Mouse (Mus musculus) midbrain, embryonic 12.5 days (tissue): ENCODE measurements at regions not wholly inside any gene's neighbourhood (a gene's known extent, or its start where the extent isn't known, plus 50 kb on each side); places are given as distances from the start of the nearest gene placed in this dataset.

Experiments used
- ATAC-seq: fragments of 200-750 bp; cut with Nextera tagmentation; 2 replicates; pipeline ENCODE4 v1.8.0; 2017; ENCODE audit warnings: low read depth, moderate TSS enrichment, moderate library complexity; ENCODE audit not compliant: low FRiP score
- H3K27ac ChIP-seq: fragments of 300-500 bp; sonication (generic); replicated peaks from 2 replicates; pipeline ENCODE4 v1.5.1; 2016; ENCODE audit warnings: mild to moderate bottlenecking
- H3K27me3 ChIP-seq: fragments of 300-500 bp; sonication (generic); 2 replicates; pipeline ENCODE4 v1.6.1; 2016; ENCODE audit warnings: mild to moderate bottlenecking
- H3K36me3 ChIP-seq: fragments of 300-500 bp; sonication (generic); 2 replicates; pipeline ENCODE4 v1.6.1; 2016
- H3K4me1 ChIP-seq: fragments of 300-500 bp; sonication (generic); 2 replicates; pipeline ENCODE4 v1.6.1; 2016
- H3K4me2 ChIP-seq: fragments of 300-500 bp; sonication (generic); replicated peaks from 2 replicates; pipeline ENCODE4 v1.6.1; 2016; ENCODE audit warnings: mild to moderate bottlenecking, moderate library complexity
- H3K4me3 ChIP-seq: fragments of 300-500 bp; sonication (generic); 2 replicates; pipeline ENCODE4 v1.5.1; 2016; ENCODE audit warnings: mild to moderate bottlenecking
- H3K9ac ChIP-seq: fragments of 300-500 bp; sonication (generic); replicated peaks from 2 replicates; pipeline ENCODE4 v1.6.1; 2016; ENCODE audit warnings: mild to moderate bottlenecking, moderate library complexity
- H3K9me3 ChIP-seq: fragments of 300-500 bp; sonication (generic); 2 replicates; pipeline ENCODE4 v1.6.1; 2016; ENCODE audit warnings: mild to moderate bottlenecking
- WGBS: fragments of 180-500 bp; shearing (Covaris S2); methylation state at CpG from one replicate; pipeline ENCODE4 v1.1.7; 2016; 5-methylcytosine and 5-hydroxymethylcytosine counted together

GRCm38 (mm10) chr12:97973909-97974510 lies 285.2 kb downstream of the Galc start:
- H3K36me3 ChIP-seq, result no peaks in the 10 kb centered on the region
- peaks cover 17% of the 10 kb centered on the region for H3K4me1 ChIP-seq
- H3K9ac ChIP-seq, result no peak overlapping the region
- ATAC-seq, result no peak
- 69% methylated on average over 10 of the region's 10 CpGs for WGBS
- peaks cover 16% of the 10 kb centered on the region; the same call in 1 of the 2 replicates for H3K27me3 ChIP-seq
- no peak overlapping the region for H3K4me2 ChIP-seq
- no peak overlapping the region for H3K27ac ChIP-seq
- H3K4me3 ChIP-seq, result no peak overlapping the region
- no peaks in the 10 kb centered on the region for H3K9me3 ChIP-seq

- ATAC-seq, result no peak
- WGBS, result 67% methylated on average over 4 of the region's 4 CpGs
- no peaks in the 10 kb centered on the region for H3K36me3 ChIP-seq
- no peaks in the 10 kb centered on the region for H3K27me3 ChIP-seq
- no peaks in the 10 kb centered on the region for H3K9me3 ChIP-seq
- H3K4me3 ChIP-seq, result no peak overlapping the region
- no peak overlapping the region for H3K27ac ChIP-seq
- no peak overlapping the region for H3K4me2 ChIP-seq
- H3K9ac ChIP-seq, result no peak overlapping the region
- no peaks in the 10 kb centered on the region for H3K4me1 ChIP-seq
Observed at GRCm38 (mm10) chr12:97957201-97957600, 302.1 kb downstream of the Galc start.

- WGBS, result 83% methylated on average over 3 of the region's 3 CpGs
- H3K9me3 ChIP-seq, result no peaks in the 10 kb centered on the region
- no peak overlapping the region for H3K27ac ChIP-seq
- H3K36me3 ChIP-seq, result no peaks in the 10 kb centered on the region
- no peak overlapping the region for H3K4me3 ChIP-seq
- no peak overlapping the region for H3K4me2 ChIP-seq
- H3K4me1 ChIP-seq, result no peaks in the 10 kb centered on the region
- no peak for ATAC-seq
- no peaks in the 10 kb centered on the region for H3K27me3 ChIP-seq
- H3K9ac ChIP-seq, result no peak overlapping the region
Observed at GRCm38 (mm10) chr12:97953336-97953735, 305.9 kb downstream of the Galc start.

GRCm38 (mm10) chr12:97952204-97952603 lies 307.1 kb downstream of the Galc start:
- ATAC-seq, result no peak
- WGBS, result 83% methylated on average over 8 of the region's 8 CpGs

GRCm38 (mm10) chr12:97950072-97950471 lies 309.2 kb downstream of the Galc start:
- no peaks in the 10 kb centered on the region for H3K9me3 ChIP-seq
- no peaks in the 10 kb centered on the region for H3K36me3 ChIP-seq
- H3K4me1 ChIP-seq, result no peaks in the 10 kb centered on the region
- H3K4me2 ChIP-seq, result no peak overlapping the region
- no peak overlapping the region for H3K4me3 ChIP-seq
- no peak for ATAC-seq
- WGBS, result 75% methylated on average over 3 of the region's 3 CpGs
- no peak overlapping the region for H3K27ac ChIP-seq
- H3K9ac ChIP-seq, result no peak overlapping the region
- H3K27me3 ChIP-seq, result no peaks in the 10 kb centered on the region

More at GRCm38 (mm10) chr12:97952204-97952603, 307.1 kb downstream of the Galc start:
- Histone ChIP-seq H3K27me3 (no peaks in the 10 kb centered on the region), H3K4me2 (no peak overlapping the region), H3K36me3 (no peaks in the 10 kb centered on the region), H3K9ac (no peak overlapping the region), H3K4me1 (no peaks in the 10 kb centered on the region), H3K27ac (no peak overlapping the region), H3K4me3 (no peak overlapping the region), H3K9me3 (no peaks in the 10 kb centered on the region)

GRCm38 (mm10) chr12:97947421-97947820 lies 311.8 kb downstream of the Galc start:
- Histone ChIP-seq H3K9me3 (no peaks in the 10 kb centered on the region), H3K4me1 (no peaks in the 10 kb centered on the region), H3K27ac (no peak overlapping the region), H3K4me3 (no peak overlapping the region), H3K4me2 (no peak overlapping the region), H3K36me3 (no peaks in the 10 kb centered on the region), H3K27me3 (no peaks in the 10 kb centered on the region), H3K9ac (no peak overlapping the region)
- ATAC-seq, result no peak
- 94% methylated on average over 8 of the region's 8 CpGs for WGBS

- no peaks in the 10 kb centered on the region for H3K4me1 ChIP-seq
- H3K36me3 ChIP-seq, result no peaks in the 10 kb centered on the region
- no peak overlapping the region for H3K4me3 ChIP-seq
- H3K9me3 ChIP-seq, result no peaks in the 10 kb centered on the region
- no peaks in the 10 kb centered on the region for H3K27me3 ChIP-seq
- H3K9ac ChIP-seq, result no peak overlapping the region
- ATAC-seq, result no peak
- no peak overlapping the region for H3K4me2 ChIP-seq
- no peak overlapping the region for H3K27ac ChIP-seq
- 88% methylated on average over 5 of the region's 5 CpGs for WGBS
Observed at GRCm38 (mm10) chr12:97938361-97938760, 320.9 kb downstream of the Galc start.

- H3K36me3 ChIP-seq, result no peaks in the 10 kb centered on the region
- H3K4me3 ChIP-seq, result no peak overlapping the region
- ATAC-seq, result no peak
- no peaks in the 10 kb centered on the region for H3K9me3 ChIP-seq
- no peaks in the 10 kb centered on the region for H3K27me3 ChIP-seq
- WGBS, result 83% methylated on average over 5 of the region's 5 CpGs
- H3K9ac ChIP-seq, result no peak overlapping the region
- no peaks in the 10 kb centered on the region for H3K4me1 ChIP-seq
- no peak overlapping the region for H3K27ac ChIP-seq
- H3K4me2 ChIP-seq, result no peak overlapping the region
Observed at GRCm38 (mm10) chr12:97929877-97930276, 329.4 kb downstream of the Galc start.

GRCm38 (mm10) chr12:97927036-97927435 lies 332.2 kb downstream of the Galc start:
- Histone ChIP-seq H3K4me2 (no peak overlapping the region), H3K9me3 (no peaks in the 10 kb centered on the region)
- 91% methylated on average over 1 of the region's 1 CpGs for WGBS

GRCm38 (mm10) chr12:97921349-97922264 lies 337.7 kb downstream of the Galc start:
- Histone ChIP-seq H3K9ac (no peak overlapping the region), H3K9me3 (no peaks in the 10 kb centered on the region), H3K4me2 (no peak overlapping the region), H3K36me3 (no peaks in the 10 kb centered on the region), H3K4me1 (no peaks in the 10 kb centered on the region), H3K27me3 (no peaks in the 10 kb centered on the region), H3K4me3 (no peak overlapping the region), H3K27ac (no peak overlapping the region)
- 41% methylated on average over 21 of the region's 21 CpGs for WGBS
- peak; percentile 44; the same call in 1 of the 2 replicates for ATAC-seq

More at GRCm38 (mm10) chr12:97927036-97927435, 332.2 kb downstream of the Galc start:
- Histone ChIP-seq H3K27me3 (no peaks in the 10 kb centered on the region), H3K36me3 (no peaks in the 10 kb centered on the region), H3K4me3 (no peak overlapping the region), H3K9ac (no peak overlapping the region), H3K27ac (no peak overlapping the region), H3K4me1 (no peaks in the 10 kb centered on the region)
- no peak for ATAC-seq

- Histone ChIP-seq H3K27me3 (no peaks in the 10 kb centered on the region), H3K4me3 (no peak overlapping the region), H3K9ac (no peak overlapping the region), H3K27ac (no peak overlapping the region), H3K36me3 (no peaks in the 10 kb centered on the region), H3K9me3 (no peaks in the 10 kb centered on the region), H3K4me1 (no peaks in the 10 kb centered on the region), H3K4me2 (no peak overlapping the region)
- WGBS, result 94% methylated on average over 3 of the region's 3 CpGs
- ATAC-seq, result no peak
Observed at GRCm38 (mm10) chr12:97918416-97918815, 340.8 kb downstream of the Galc start.

GRCm38 (mm10) chr12:97915026-97915425 lies 344.2 kb downstream of the Galc start:
- 82% methylated on average over 4 of the region's 4 CpGs for WGBS
- Histone ChIP-seq H3K27ac (no peak overlapping the region), H3K27me3 (no peaks in the 10 kb centered on the region), H3K9ac (no peak overlapping the region), H3K4me1 (no peaks in the 10 kb centered on the region), H3K4me3 (no peak overlapping the region), H3K36me3 (no peaks in the 10 kb centered on the region), H3K9me3 (no peaks in the 10 kb centered on the region), H3K4me2 (no peak overlapping the region)
- no peak for ATAC-seq
